Mouse (Mus musculus) heart, embryonic 11.5 days (tissue): ENCODE measurements around the gene Mical2. TPM values are rescaled to one million over a fixed set of nuclear protein-coding genes. Genes with fewer than 3 reads are reported as not detected.

Experiments
- ATAC-seq: fragments of 200-750 bp; cut with Nextera tagmentation; replicated peaks from 2 replicates; pipeline ENCODE4 v1.8.0; 2017; ENCODE audit warnings: moderate library complexity; ENCODE audit not compliant: insufficient number of reproducible peaks, low FRiP score, low TSS enrichment
- H3K27ac ChIP-seq: fragments of 300-500 bp; sonication (generic); 2 replicates; pipeline ENCODE4 v1.5.1; 2014; ENCODE audit warnings: mild to moderate bottlenecking, low read depth, low read length
- H3K27me3 ChIP-seq: fragments of 300-500 bp; sonication (generic); 2 replicates; pipeline ENCODE4 v1.6.1; 2014; ENCODE audit warnings: mild to moderate bottlenecking, low read length, mixed read lengths; ENCODE audit not compliant: control insufficient read depth, insufficient read depth
- H3K36me3 ChIP-seq: fragments of 300-500 bp; sonication (generic); 2 replicates; pipeline ENCODE4 v1.6.1; 2014; ENCODE audit warnings: mild to moderate bottlenecking, low read length, moderate library complexity, mixed read lengths; ENCODE audit not compliant: control insufficient read depth, insufficient read depth
- H3K4me1 ChIP-seq: fragments of 300-500 bp; sonication (generic); 2 replicates; pipeline ENCODE4 v1.6.1; 2014; ENCODE audit warnings: low read length; ENCODE audit not compliant: control insufficient read depth, insufficient read depth
- H3K4me2 ChIP-seq: fragments of 300-500 bp; sonication (generic); 2 replicates; pipeline ENCODE4 v1.6.1; 2014; ENCODE audit warnings: mild to moderate bottlenecking, moderate library complexity
- H3K4me3 ChIP-seq: fragments of 300-500 bp; sonication (generic); 2 replicates; pipeline ENCODE4 v1.5.1; 2014; ENCODE audit warnings: low read depth, low read length
- H3K9ac ChIP-seq: fragments of 300-500 bp; sonication (generic); 2 replicates; pipeline ENCODE4 v1.6.1; 2014; ENCODE audit warnings: mild to moderate bottlenecking, low read depth, low read length, moderate library complexity
- H3K9me3 ChIP-seq: fragments of 300-500 bp; sonication (generic); replicated peaks from 2 replicates; pipeline ENCODE4 v1.6.1; 2016; ENCODE audit warnings: low read length; ENCODE audit not compliant: control insufficient read depth
- WGBS: fragments of 180-500 bp; shearing (Covaris S2); extraction: QIAGEN DNeasy Blood & Tissue Kit; methylation state at CpG from one replicate; pipeline ENCODE4 v1.1.7; 2014; ENCODE audit not compliant: insufficient replicate concordance; 5-methylcytosine and 5-hydroxymethylcytosine counted together
- polyA plus RNA-seq: library from polyadenylated mRNA; unstranded; fragments of >200 nt; fragmentation: Nextera tagmentation; extraction: Ambion mirVana; gene quantifications from 2 replicates; pipeline ENCODE4 v1.2.1, GENCODE M21; 2014

Gene Mical2
- polyA plus RNA-seq, 1 experiment from 2014 or later: 117 TPM

DNA sequence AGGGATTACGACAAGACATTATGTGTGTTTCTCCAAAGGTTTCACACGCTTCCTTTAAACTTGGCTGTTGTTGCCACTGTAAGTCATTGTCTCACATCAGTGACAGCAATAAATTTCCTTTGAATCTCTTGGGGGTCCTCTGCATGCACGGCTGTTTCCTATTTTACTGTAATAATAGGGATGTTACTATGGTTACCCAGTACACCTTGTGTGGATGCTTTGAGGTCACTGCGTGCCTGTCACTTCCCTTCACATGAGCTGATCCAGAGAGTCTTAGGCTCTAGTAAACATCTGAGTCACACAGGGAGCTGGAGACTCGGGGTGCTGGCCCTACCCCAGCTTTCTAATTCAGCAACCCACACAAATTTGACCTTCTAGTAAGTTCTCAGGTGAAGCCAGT lies 88.0 kb downstream of the Mical2 start:
- no peak overlapping the region for H3K9ac ChIP-seq
- peaks cover 40% of the 10 kb centered on the region for H3K4me1 ChIP-seq
- H3K4me3 ChIP-seq: no peak overlapping the region
- H3K36me3 ChIP-seq: peaks cover 47% of the 10 kb centered on the region
- H3K27ac ChIP-seq: no peak overlapping the region
- no peaks in the 10 kb centered on the region for H3K27me3 ChIP-seq
- H3K4me2 ChIP-seq: no peak overlapping the region
- WGBS: 69% methylated on average over 5 of the region's 5 CpGs
- H3K9me3 ChIP-seq: no peaks in the 10 kb centered on the region
- ATAC-seq: no peak

DNA sequence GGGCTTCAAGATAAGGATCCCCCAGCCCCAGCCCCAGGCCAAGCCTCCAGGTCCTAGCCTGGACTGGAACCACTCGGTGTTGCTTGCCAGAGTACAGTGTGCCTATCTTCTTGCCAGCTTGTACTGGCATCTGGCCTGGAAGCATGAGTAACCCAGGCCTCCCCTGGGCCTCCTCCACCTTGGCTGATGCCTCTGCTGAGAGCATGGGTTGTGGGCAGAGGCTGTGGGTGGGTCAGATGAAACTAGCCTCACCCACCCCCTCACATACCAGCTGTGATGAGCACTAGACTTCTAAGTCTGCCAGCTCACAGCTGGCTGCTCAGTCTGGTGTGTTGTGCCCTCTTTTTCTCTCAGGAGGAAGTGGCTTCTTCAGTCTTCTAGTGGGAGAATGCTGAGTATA lies 90.6 kb downstream of the Mical2 start:
- Histone ChIP-seq H3K27ac (peak overlapping the region; percentile 76), H3K27me3 (no peaks in the 10 kb centered on the region), H3K36me3 (peaks cover 48% of the 10 kb centered on the region), H3K9ac (no peak overlapping the region; the same call in 1 of the 2 replicates), H3K9me3 (no peaks in the 10 kb centered on the region), H3K4me1 (peaks cover 39% of the 10 kb centered on the region), H3K4me2 (no peak overlapping the region), H3K4me3 (no peak overlapping the region)
- WGBS: 62% methylated on average over 1 of the region's 1 CpGs
- ATAC-seq: no peak

DNA sequence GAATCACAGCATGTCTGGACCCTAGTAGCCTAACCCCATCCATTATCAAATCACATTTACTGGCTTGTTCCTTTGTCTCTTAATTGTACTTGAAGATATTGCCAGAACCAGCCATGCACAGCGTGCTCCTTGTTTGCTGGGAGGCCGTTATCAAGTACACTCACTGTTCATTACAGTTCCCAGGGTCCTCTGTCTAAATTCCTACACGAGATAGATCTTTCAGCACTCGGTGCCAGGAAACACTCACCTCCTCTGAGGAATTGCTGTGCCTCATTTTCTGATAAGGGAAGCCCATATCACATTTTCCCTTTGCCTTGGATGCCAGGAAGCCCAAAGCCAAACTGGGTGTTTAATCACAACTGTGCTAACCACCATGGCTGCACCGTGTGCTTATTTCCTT lies 91.8 kb downstream of the Mical2 start:
- ATAC-seq: peak; percentile 27; the same call in 1 of the 2 replicates
- Histone ChIP-seq H3K4me2 (no peak overlapping the region), H3K9ac (no peak overlapping the region), H3K4me1 (peaks cover 39% of the 10 kb centered on the region), H3K9me3 (no peaks in the 10 kb centered on the region), H3K4me3 (no peak overlapping the region), H3K27ac (peak overlapping the region; percentile 76), H3K27me3 (no peaks in the 10 kb centered on the region), H3K36me3 (peaks cover 56% of the 10 kb centered on the region)
- 8% methylated on average over 5 of the region's 5 CpGs for WGBS

DNA sequence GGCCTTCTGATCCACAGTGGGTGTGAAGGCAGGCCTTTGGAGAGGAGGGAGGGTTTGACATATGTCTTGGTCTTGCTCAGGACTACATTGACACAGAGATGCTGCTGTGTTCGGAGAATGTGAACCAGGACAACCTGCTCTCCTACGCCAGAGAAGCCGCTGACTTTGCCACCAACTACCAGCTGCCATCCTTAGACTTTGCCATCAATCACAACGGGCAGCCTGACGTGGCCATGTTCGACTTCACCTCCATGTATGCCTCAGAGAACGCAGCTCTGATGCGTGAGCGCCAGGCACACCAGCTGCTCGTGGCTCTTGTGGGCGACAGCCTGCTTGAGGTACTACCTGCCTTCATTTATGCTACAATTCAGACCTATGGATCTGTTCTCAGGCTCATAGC lies 92.7 kb downstream of the Mical2 start:
- 90% methylated on average over 11 of the region's 11 CpGs for WGBS
- no peaks in the 10 kb centered on the region for H3K9me3 ChIP-seq
- H3K36me3 ChIP-seq: peaks cover 62% of the 10 kb centered on the region
- ATAC-seq: no peak
- H3K9ac ChIP-seq: no peak overlapping the region
- no peak overlapping the region for H3K4me2 ChIP-seq
- no peaks in the 10 kb centered on the region for H3K27me3 ChIP-seq
- H3K27ac ChIP-seq: peak overlapping the region; percentile 76
- peaks cover 39% of the 10 kb centered on the region for H3K4me1 ChIP-seq
- H3K4me3 ChIP-seq: no peak overlapping the region

DNA sequence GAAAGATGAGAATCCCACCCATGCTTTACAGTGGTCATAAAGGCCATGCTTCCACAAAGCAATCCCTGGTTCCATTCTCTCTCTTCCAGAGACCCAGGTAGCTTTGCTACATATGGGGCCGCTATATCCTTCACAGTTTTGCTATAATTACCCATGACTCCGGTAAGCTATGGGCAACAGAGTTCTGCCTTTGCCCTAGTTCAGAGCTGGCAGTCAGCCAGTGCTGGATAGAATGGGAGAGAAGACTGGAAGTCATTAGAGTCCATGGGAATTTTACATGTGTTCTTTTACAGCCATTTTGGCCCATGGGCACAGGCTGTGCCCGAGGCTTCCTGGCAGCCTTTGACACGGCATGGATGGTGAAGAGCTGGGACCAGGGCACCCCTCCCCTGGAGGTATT lies 93.8 kb downstream of the Mical2 start:
- H3K4me1 ChIP-seq: peaks cover 39% of the 10 kb centered on the region
- H3K27ac ChIP-seq: peak overlapping the region; percentile 51; the same call in 1 of the 2 replicates

DNA sequence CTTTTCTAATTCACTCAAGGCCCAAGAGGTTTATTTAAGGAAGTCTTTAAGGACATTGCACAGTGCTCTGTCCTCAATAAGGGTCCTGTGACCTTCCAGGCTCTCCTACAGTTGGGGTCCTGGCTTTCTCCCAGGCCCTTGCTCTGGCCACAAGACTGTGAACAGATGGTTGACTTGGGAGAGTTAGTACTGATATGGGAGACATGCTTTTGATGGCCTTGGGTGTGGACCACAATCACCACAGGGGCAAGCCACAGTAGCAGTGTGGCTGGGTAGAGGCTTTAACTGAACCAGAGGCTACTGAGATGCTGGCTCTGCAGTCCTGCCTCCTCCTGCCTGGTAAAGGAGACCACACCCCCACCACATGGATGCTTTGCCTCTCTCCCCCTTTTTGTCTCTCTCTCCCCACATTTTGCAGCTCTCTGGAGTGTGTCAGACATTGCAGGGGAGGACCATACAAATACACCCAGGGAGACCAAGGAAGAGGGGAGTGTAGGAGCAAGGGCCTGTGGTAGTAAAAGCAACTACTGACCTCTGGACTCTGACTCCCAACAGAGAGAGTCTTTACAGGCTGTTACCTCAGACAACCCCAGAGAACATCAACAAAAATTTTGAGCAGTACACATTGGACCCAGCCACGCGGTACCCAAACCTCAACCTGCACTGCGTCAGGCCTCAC lies 94.5 kb downstream of the Mical2 start:
- WGBS: 89% methylated on average over 3 of the region's 3 CpGs

More for the DNA sequence above, 93.8 kb downstream of the Mical2 start:
- Histone ChIP-seq H3K27me3 (no peaks in the 10 kb centered on the region), H3K4me2 (no peak overlapping the region), H3K4me3 (no peak overlapping the region), H3K9me3 (no peaks in the 10 kb centered on the region), H3K36me3 (peaks cover 70% of the 10 kb centered on the region), H3K9ac (0 out of 2 replicates have a peak overlapping the region, but pooled peaks have one; percentile 18)
- 91% methylated on average over 4 of the region's 4 CpGs for WGBS
- no peak for ATAC-seq

DNA sequence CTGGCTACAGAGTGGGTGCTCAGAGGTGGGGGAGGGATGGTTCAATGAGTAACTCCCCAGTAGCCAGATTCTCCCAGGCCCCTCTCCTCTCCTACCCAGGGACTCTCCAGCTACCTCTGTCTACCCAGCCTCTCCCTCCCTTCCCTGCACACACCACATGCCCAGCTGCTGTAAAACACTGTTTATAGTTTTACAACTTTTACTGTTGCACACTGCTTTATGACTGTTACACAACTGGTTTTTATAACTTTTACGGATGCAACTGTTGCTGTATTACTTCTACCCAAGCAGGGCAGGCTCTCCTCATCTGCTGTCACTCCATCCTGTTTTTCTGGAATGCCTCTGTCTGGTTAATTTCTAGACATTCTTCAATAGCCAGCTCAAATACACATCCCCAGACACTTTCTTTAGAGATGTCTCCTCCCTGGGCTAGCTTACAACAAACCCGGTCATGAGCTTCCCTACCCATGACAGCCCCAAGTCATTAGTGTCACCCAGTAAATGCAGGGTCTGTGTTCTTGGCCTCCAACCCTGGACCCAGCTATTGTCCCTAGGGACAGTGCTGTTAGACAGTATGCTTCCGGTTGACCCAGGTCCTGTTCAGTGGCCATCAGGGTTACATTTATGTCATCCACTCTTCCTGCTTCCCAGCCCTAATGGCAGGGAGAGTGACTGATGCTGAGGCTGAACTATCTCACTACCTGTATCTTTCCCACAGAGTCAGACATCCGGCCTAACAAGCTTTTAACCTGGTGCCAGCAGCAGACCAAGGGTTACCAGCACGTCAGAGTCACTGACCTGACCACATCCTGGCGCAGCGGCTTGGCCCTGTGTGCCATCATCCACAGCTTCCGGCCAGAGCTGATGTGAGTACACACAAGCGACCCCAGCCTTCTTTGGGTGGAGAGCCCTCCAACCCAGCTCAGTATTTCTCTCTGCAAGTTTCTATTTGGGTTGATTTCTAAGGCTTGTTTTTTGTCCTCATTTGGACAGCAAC lies 96.4 kb downstream of the Mical2 start:
- no peak overlapping the region for H3K27ac ChIP-seq
- no peaks in the 10 kb centered on the region for H3K9me3 ChIP-seq
- no peak overlapping the region for H3K9ac ChIP-seq
- no peak for ATAC-seq
- H3K4me1 ChIP-seq: peaks cover 22% of the 10 kb centered on the region
- H3K36me3 ChIP-seq: peaks cover 73% of the 10 kb centered on the region
- no peaks in the 10 kb centered on the region for H3K27me3 ChIP-seq
- H3K4me2 ChIP-seq: no peak overlapping the region
- H3K4me3 ChIP-seq: no peak overlapping the region
- 82% methylated on average over 9 of the region's 9 CpGs for WGBS

More for the DNA sequence above, 94.5 kb downstream of the Mical2 start:
- Histone ChIP-seq H3K4me2 (no peak overlapping the region), H3K27ac (no peak overlapping the region), H3K9ac (no peak overlapping the region), H3K27me3 (no peaks in the 10 kb centered on the region), H3K9me3 (no peaks in the 10 kb centered on the region), H3K4me3 (no peak overlapping the region), H3K36me3 (peaks cover 70% of the 10 kb centered on the region), H3K4me1 (peaks cover 39% of the 10 kb centered on the region)
- ATAC-seq: no peak

DNA sequence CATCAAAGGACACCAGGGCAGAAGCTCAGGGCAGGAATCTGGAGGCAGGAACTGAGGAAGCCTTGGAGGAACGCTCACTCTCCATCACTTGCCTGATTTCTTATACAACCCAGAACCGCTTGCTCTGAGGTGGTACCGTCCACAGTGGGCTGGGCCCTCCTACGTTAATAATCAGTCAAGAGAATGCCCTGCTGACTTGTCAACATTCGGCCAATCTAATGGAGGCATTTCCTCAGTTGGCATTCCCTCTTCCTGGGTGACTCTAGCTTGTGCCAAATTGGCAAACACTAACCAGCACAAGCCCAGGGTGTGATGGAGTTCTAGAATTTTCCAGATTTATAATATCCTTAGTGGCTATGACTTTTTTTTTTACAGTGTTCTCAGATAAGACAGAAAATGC lies 98.9 kb downstream of the Mical2 start:
- Histone ChIP-seq H3K36me3 (peaks cover 69% of the 10 kb centered on the region), H3K4me1 (peaks cover 5% of the 10 kb centered on the region), H3K27ac (no peak overlapping the region), H3K4me3 (no peak overlapping the region), H3K9ac (no peak overlapping the region), H3K4me2 (no peak overlapping the region), H3K9me3 (no peaks in the 10 kb centered on the region), H3K27me3 (no peaks in the 10 kb centered on the region)
- 87% methylated on average over 5 of the region's 5 CpGs for WGBS
- ATAC-seq: no peak
